Mouse (Mus musculus) hindbrain, embryonic 12.5 days (tissue): Measurements from ENCODE around the gene Zbtb20. TPM values are rescaled to one million over a fixed set of nuclear protein-coding genes. Genes with fewer than 3 reads are reported as not detected.

Source experiments
- ATAC-seq: fragments of 200-750 bp; cut with Nextera tagmentation; 2 replicates; pipeline ENCODE4 v1.8.0; 2017; ENCODE audit warnings: moderate TSS enrichment; ENCODE audit not compliant: low FRiP score
- H3K27ac ChIP-seq: fragments of 300-500 bp; sonication (generic); 2 replicates; pipeline ENCODE4 v1.5.1; 2016; ENCODE audit warnings: mild to moderate bottlenecking
- H3K27me3 ChIP-seq: fragments of 300-500 bp; sonication (generic); 2 replicates; pipeline ENCODE4 v1.6.1; 2016; ENCODE audit warnings: mild to moderate bottlenecking
- H3K36me3 ChIP-seq: fragments of 300-500 bp; sonication (generic); 2 replicates; pipeline ENCODE4 v1.6.1; 2016; ENCODE audit warnings: mild to moderate bottlenecking
- H3K4me1 ChIP-seq: fragments of 300-500 bp; sonication (generic); 2 replicates; pipeline ENCODE4 v1.6.1; 2016
- H3K4me2 ChIP-seq: fragments of 300-500 bp; sonication (generic); replicated peaks from 2 replicates; pipeline ENCODE4 v1.6.1; 2016; ENCODE audit warnings: mild to moderate bottlenecking
- H3K4me3 ChIP-seq: fragments of 300-500 bp; sonication (generic); 2 replicates; pipeline ENCODE4 v1.5.1; 2016; ENCODE audit warnings: mild to moderate bottlenecking
- H3K9ac ChIP-seq: fragments of 300-500 bp; sonication (generic); 2 replicates; pipeline ENCODE4 v1.6.1; 2016; ENCODE audit warnings: mild to moderate bottlenecking, moderate library complexity
- H3K9me3 ChIP-seq: fragments of 300-500 bp; sonication (generic); replicated peaks from 2 replicates; pipeline ENCODE4 v1.6.1; 2016; ENCODE audit warnings: mild to moderate bottlenecking
- WGBS: fragments of 180-500 bp; shearing (Covaris S2); methylation state at CpG from one replicate; pipeline ENCODE4 v1.1.7; 2016; 5-methylcytosine and 5-hydroxymethylcytosine counted together
- microRNA counts: library from miRNA; unstranded; fragments of <30 nt; microRNA quantifications from one replicate; lab custom pipeline; 2017
- microRNA-seq: library from miRNA; unstranded; fragments of <30 nt; microRNA quantifications from one replicate; pipeline ENCODE4, GENCODE M21; 2017
- polyA plus RNA-seq: library from polyadenylated mRNA; unstranded; fragments of >200 nt; fragmentation: Nextera tagmentation; extraction: Ambion mirVana; gene quantifications from 2 replicates; pipeline ENCODE4 v1.2.1, GENCODE M21; 2016

Zbtb20 gene
- polyA plus RNA-seq, 1 experiment from 2014 or later: 64.6 TPM

DNA sequence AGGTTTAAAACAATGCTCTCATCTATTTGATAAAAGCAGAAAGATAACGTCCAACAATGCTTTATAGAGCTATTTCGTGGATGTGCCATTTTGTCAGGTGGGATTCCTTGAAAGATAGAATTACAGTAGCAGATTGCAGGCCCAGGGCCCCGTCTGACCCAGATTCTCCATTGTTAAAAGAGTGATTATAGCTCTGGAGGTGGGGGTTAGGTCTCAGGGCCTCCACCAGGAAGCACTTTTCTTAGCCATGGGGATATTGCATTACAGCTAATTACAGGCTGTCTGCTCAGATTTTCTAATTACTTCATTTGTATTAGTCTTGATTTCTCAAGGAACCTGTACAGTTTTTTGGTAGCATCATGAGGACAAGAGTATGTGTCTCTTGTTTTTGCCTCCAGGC, 798.7 kb downstream of the Zbtb20 start:
- no peaks in the 10 kb centered on the region for H3K36me3 ChIP-seq
- H3K27ac ChIP-seq: no peak overlapping the region
- WGBS: 74% methylated on average over 3 of the region's 3 CpGs
- no peak overlapping the region for H3K4me3 ChIP-seq
- H3K4me2 ChIP-seq: no peak overlapping the region
- no peaks in the 10 kb centered on the region for H3K27me3 ChIP-seq
- no peaks in the 10 kb centered on the region; the same call in 1 of the 2 replicates for H3K9me3 ChIP-seq
- no peak overlapping the region for H3K9ac ChIP-seq
- no peaks in the 10 kb centered on the region for H3K4me1 ChIP-seq
- no peak for ATAC-seq

DNA sequence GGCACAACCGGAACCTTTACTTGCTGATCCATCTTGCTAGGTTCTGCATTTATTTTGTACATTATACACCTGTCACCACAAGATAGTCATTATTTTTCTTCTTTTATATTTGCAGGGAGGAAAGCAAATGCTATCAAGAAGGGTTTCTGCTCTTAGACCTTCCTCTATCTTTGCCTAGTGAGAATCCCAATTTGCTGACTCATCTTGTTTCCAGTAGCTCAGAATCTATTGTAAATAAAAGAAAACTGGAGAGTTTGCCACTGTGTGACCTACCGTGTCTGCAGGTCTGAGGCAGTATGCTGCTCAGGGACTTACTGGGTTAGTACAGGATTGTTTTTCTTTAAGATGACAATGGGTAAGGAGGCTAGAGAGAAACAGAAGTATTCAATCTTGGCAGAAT, 812.3 kb downstream of the Zbtb20 start:
- ATAC-seq: no peak
- no peak overlapping the region for H3K4me3 ChIP-seq
- no peak overlapping the region for H3K4me2 ChIP-seq
- no peaks in the 10 kb centered on the region for H3K4me1 ChIP-seq
- no peaks in the 10 kb centered on the region for H3K27me3 ChIP-seq
- H3K27ac ChIP-seq: no peak overlapping the region
- H3K36me3 ChIP-seq: no peaks in the 10 kb centered on the region
- no peak overlapping the region for H3K9ac ChIP-seq
- no peaks in the 10 kb centered on the region for H3K9me3 ChIP-seq
- WGBS: 80% methylated on average over 2 of the region's 2 CpGs

DNA sequence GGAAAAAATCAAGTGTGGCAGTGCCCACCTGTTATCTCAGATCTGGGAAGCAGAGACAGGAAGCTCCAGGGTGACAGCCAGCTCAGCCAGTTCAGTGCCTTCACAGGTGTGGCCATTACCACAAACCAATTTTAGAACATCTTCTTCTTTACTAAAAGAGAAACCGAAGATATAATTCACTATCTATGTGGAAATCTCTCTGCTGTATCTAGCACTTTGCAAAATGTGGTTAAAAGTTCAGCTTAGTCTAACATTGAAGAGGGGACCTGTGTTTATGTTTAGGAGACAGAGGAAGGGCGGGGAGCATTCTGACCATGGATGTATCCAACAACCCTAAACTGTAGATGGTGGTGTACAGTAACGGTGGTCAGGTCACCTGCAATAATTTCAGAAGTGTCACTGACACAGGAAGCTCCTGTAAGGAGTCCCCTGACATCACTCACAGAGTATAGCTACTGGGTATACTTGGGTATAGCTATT, 814.6 kb downstream of the Zbtb20 start:
- no peaks in the 10 kb centered on the region for H3K36me3 ChIP-seq
- no peaks in the 10 kb centered on the region for H3K4me1 ChIP-seq
- no peak overlapping the region for H3K4me3 ChIP-seq
- H3K9ac ChIP-seq: no peak overlapping the region
- no peaks in the 10 kb centered on the region for H3K9me3 ChIP-seq
- WGBS: 88% methylated on average over 3 of the region's 3 CpGs
- no peak overlapping the region for H3K4me2 ChIP-seq
- H3K27me3 ChIP-seq: no peaks in the 10 kb centered on the region
- H3K27ac ChIP-seq: no peak overlapping the region
- no peak for ATAC-seq

DNA sequence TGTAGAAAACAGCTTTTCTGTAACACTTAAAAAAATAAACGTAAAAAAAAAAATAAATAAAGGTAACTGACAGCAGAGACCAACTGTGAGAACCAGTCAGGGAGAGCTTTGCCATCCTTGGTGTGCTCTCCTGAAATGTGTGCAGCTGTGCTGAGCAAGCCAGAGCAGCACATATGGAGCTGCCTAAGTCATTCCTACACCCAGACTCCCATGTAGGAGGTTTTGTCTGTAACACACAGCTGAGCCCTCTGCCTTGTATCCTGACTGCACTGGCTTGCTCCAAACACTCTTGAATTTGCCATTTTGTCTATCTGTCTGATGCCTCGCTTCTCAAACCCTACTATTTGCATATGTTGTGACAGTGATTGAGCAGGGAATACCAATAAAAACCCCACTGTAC, 815.2 kb downstream of the Zbtb20 start:
- Histone ChIP-seq H3K4me2 (no peak overlapping the region), H3K9me3 (no peaks in the 10 kb centered on the region), H3K36me3 (no peaks in the 10 kb centered on the region), H3K4me1 (no peaks in the 10 kb centered on the region), H3K9ac (no peak overlapping the region), H3K4me3 (no peak overlapping the region), H3K27me3 (no peaks in the 10 kb centered on the region), H3K27ac (no peak overlapping the region)
- 83% methylated on average over 2 of the region's 2 CpGs for WGBS
- no peak for ATAC-seq

DNA sequence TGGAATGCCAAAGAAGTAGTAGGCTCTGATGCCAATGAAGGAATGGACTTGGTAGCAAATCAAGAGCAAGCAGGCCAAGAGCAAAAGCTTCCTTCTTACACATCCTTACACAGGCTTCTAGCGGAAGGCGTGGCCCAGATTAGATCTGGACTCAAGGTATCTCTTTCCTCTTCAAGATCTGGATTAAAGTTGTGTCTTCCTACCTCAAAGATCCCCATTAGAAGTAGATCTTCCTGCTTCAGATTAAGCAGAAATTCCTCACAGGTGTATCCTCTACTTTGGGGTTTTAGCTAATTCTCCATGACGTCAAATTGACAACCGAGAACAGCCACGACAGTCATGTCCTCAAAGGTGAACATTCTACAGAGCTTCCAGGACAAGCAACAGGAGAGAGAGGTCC, 816.1 kb downstream of the Zbtb20 start:
- H3K9ac ChIP-seq: no peak overlapping the region
- no peaks in the 10 kb centered on the region for H3K27me3 ChIP-seq
- 93% methylated on average over 5 of the region's 5 CpGs for WGBS
- H3K36me3 ChIP-seq: no peaks in the 10 kb centered on the region
- no peaks in the 10 kb centered on the region for H3K4me1 ChIP-seq
- H3K4me2 ChIP-seq: no peak overlapping the region
- H3K27ac ChIP-seq: no peak overlapping the region
- H3K4me3 ChIP-seq: no peak overlapping the region
- no peaks in the 10 kb centered on the region for H3K9me3 ChIP-seq
- ATAC-seq: no peak

MicroRNAs encoded within 50 kb of the gene (microRNA counts, 519-probe panel; counts per million panel counts)
- microRNA mmu-miR-568 (lab: Ali Mortazavi, UCI): 470 counts per million, percentile 58 among the panel's probes with 10 or more counts

Small RNA genes lying within 50 kb of the gene (microRNA-seq; reads per million reads assigned to microRNA genes)
- gene Mir568: not detected
